Mouse (Mus musculus) layer of hippocampus, adult 11-12 months (tissue): ENCODE measurements at regions not wholly inside any gene's neighbourhood (a gene's known extent, or its start where the extent isn't known, plus 50 kb on each side); places are given as distances from the start of the nearest gene placed in this dataset.

ENCODE experiments used
- DNase-seq: peaks from one replicate; pipeline ENCODE4 v3.0.0; 2022; ENCODE audit warnings: low spot score

DNA sequence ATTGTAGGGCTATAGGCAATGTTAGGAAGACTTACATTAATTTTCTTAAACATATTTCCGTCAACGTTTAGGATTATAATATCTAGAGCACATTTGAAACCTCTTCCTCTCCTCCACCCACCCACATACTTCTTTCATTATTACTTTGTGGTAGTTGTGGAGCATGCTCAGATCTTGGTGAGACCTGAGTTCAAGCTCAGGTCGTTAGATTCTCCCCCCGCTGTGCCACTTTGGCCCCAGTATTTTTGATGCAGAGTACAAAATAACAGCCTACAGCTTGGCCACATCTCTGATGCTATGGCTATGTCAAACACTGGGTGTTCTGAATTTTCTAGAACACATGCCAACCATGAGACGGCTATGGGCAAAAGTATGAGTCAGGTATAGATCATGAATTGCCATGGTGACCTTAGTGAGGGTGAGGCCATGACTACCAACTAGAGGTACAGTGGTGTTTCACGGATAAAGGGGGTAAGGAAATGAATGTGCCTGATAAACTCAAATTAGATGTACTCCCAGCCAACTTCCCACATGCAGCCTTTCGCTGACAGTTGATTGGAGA is 68.5 kb upstream of the H2afz start:
- DNase-seq, result no peak

GRCm38 (mm10) chr3:137798769-137799168 is 65.5 kb upstream of the H2afz start:
- no peak for DNase-seq

- no peak for DNase-seq
Observed at GRCm38 (mm10) chr3:137801402-137802020, 62.8 kb upstream of the H2afz start.

DNA sequence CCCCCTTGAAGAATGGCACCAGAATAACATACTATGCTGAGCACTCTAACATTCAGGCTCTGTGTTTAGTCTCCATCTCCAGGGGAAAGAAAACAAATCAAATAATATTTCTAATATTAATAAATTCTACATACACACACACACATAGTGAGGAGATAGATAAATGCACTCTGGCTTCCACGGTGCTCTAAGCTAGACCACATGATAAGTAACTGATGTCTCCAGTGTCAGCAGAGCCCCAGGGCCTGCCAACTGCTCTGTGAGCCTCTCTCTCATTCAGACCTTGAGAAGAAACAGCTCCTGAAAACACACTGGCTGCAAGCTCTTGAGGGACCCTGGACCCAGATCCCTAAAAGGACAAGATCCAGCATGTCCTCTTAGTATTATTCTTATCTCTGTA is 56.9 kb upstream of the H2afz start:
- no peak for DNase-seq

DNA sequence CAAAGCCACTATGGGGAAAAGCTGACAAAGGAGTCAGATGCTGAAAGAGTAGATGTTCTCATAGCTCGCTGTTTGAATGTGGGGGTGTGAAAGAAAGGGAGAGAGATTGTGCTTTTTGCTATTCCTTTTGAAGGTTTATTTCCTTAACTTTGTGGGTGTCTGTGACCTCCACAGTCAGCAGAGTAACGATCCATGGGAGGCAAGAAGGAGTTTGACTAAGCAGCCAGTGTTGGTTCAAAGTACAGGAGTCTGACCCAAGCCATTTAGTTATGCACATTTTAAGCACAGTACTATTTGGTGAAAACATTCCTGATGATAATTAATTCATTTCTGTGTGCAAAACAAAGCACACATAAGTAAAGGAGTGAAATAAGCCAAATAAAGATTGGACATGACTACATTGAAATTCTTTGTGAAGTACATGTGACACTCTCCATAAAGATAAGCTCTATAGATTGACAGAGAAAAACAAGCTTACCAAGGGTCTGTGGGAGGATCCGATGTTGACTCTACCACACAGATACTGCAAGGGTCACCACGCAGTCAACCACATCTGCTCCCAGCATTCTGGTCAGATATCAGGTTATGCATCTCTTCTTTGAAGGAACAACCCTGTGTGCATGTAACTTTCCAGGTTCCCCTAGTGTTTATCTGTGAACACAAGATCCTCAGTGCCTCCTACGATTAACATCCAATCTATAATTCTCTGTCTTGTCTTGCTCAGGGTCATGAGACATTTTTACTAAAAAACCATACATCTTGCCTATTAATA is 56.2 kb upstream of the H2afz start:
- DNase-seq, result no peak

- DNase-seq, result no peak
Observed at GRCm38 (mm10) chr3:137810123-137810522, 54.2 kb upstream of the H2afz start.
